Mouse (Mus musculus): Measurements from ENCODE around the gene Klhl5. TPM values are rescaled to one million over a fixed set of nuclear protein-coding genes. Genes with fewer than 3 reads are reported as not detected.

Gene Klhl5
- polyA plus RNA-seq, 1 experiment from 2014 or later = 21.5 TPM

DNA sequence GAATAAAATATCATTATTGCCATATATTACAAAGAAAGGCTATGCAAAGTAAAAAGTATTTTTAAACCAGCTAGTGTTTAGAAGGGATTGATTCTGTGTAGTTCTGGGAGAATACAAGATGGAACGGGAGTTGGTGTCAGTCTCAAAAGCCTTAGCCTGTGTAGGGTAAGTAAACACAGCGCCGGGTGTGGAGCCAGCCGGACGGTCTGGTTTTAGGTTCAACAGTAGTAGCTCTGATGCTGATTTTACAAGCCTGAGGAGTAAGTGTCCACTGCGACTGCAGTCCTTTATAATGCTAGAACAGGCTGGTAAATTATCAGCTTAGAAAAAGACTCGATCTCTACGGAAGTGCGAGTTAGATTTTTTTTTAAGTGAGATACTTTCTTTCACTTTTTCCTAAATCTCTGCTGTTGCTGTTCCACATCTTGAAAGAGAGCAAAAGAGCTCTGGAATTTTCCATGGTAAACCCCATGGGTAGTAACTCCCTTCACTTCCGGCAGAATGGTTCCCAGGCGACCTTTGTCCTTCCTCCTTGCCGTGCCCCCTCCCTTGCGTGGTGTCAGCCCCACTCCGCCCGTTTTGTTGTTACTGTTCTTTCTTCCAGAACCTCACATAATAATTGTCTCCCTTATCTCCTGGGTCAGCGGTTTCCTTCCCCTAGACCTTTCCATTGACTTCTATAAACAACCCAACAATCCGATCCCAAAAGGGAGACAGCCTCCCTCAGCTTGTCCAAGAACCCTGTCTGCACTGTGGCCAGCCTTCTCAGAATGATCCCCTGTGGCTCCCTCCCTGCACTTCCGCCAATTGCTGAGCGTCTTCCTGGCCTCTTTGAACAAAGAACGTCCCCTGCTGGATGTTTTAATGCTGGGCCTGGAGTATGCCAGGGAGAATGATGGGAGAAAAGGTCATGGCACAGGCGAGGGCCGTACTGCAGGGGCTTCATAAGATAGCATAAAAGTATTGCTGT is 50.4 kb downstream of the Klhl5 start:
- Histone ChIP-seq H3K27ac (no peak overlapping the region), H3K36me3 (replicated peaks) (peaks cover 52% of the 10 kb centered on the region), H3K4me1 (no peaks in the 10 kb centered on the region), H3K9me3 (no peaks in the 10 kb centered on the region), H3K4me3 (no peak overlapping the region), H3K27me3 (ENCODE audit: poor library complexity, severe bottlenecking) (no peaks in the 10 kb centered on the region)
- no peak for DNase-seq (ENCODE audit: extremely low spot score, low spot score)
- 77% methylated on average over 22 of the region's 22 CpGs for WGBS

DNA sequence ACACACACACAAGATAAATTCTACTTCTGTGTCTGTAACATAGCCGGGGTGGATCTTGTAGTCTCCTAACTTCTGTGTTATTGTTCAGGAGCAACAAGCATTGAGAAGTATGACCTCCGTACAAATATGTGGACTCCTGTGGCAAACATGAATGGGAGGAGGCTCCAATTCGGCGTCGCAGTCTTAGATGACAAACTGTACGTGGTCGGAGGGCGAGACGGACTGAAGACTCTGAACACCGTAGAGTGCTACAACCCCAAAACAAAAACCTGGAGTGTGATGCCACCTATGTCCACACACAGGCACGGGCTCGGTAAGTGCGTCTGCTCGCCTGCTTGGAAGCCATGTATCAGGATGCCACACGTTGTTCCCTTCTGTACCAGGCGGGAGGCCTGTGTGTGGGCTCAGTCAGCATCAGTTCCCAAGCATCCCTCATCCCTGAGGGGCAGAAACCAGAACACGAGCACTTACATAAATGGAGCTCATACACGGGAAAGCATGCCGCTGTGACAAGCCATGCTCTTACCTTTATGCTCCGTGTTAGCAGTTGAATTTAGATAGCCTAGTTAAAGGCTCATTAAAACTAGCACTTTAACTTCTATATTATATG is 51.5 kb downstream of the Klhl5 start:
- WGBS = 90% methylated on average over 20 of the region's 20 CpGs
- H3K36me3 ChIP-seq (replicated peaks) = peaks cover 58% of the 10 kb centered on the region
- no peaks in the 10 kb centered on the region for H3K9me3 ChIP-seq
- no peak for DNase-seq (ENCODE audit: extremely low spot score, low spot score)
- no peak overlapping the region for H3K4me3 ChIP-seq
- no peaks in the 10 kb centered on the region for H3K4me1 ChIP-seq
- no peaks in the 10 kb centered on the region for H3K27me3 ChIP-seq (ENCODE audit: poor library complexity, severe bottlenecking)
- no peak overlapping the region for H3K27ac ChIP-seq

DNA sequence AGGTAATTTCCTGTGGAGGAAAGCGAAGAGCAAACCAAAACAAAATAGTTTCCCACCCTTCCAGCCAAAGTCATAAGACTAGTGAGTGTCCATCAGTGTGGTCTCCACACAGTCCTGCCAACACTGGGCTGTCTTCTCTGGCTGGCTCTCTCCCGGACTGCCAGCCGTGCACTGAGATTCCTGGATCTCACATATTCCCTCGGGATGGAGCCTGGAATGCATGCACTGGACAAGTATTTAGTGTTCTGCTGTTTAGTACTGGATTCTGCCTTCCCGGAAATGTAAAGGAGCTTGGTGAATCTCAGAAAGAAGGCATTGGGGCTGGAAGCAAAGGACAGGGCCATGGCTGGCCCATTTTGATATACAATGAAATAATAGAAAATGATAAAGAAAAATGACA is 55.7 kb downstream of the Klhl5 start:
- Histone ChIP-seq H3K4me1 (no peaks in the 10 kb centered on the region; the same call in 1 of the 2 replicates), H3K9me3 (no peaks in the 10 kb centered on the region), H3K36me3 (replicated peaks) (peaks cover 73% of the 10 kb centered on the region), H3K27ac (no peak overlapping the region), H3K27me3 (ENCODE audit: poor library complexity, severe bottlenecking) (no peaks in the 10 kb centered on the region), H3K4me3 (no peak overlapping the region)
- WGBS = 80% methylated on average over 5 of the region's 5 CpGs
- no peak for DNase-seq (ENCODE audit: extremely low spot score, low spot score)

DNA sequence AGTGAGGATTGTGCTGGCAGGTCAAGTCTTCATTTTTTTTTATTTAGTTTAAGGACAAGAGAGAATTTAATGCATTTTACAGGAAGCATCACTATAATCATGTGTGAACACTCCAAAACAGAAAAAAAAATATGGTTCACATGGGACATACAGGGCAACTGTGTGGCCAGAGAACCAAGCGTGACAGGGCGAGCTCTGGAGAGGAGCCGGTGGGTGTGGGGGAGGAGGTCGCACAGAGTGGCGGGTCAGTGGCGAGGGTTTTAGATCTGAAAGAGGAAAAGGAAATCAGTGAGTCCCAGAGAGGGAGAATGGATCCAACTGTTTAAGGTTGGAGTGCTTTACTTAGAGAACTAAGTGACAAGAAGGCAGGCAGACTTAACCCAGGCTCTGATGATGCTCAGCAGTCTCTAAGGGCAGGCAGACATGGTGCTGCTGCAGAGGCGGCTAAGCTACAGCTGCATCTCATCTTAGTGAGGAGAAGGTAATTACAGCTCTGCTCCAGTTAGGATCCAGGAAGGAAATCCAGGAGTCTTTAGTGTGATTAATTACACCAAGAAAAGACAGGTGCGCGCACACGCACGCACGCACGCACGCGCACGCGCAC is 56.3 kb downstream of the Klhl5 start:
- H3K27ac ChIP-seq = no peak overlapping the region
- DNase-seq (ENCODE audit: extremely low spot score, low spot score) = no peak
- no peak overlapping the region for H3K4me3 ChIP-seq
- 92% methylated on average over 17 of the region's 17 CpGs for WGBS
- no peaks in the 10 kb centered on the region for H3K9me3 ChIP-seq
- no peaks in the 10 kb centered on the region; the same call in 1 of the 2 replicates for H3K4me1 ChIP-seq
- H3K36me3 ChIP-seq (replicated peaks) = peaks cover 73% of the 10 kb centered on the region
- H3K27me3 ChIP-seq (ENCODE audit: poor library complexity, severe bottlenecking) = no peaks in the 10 kb centered on the region

DNA sequence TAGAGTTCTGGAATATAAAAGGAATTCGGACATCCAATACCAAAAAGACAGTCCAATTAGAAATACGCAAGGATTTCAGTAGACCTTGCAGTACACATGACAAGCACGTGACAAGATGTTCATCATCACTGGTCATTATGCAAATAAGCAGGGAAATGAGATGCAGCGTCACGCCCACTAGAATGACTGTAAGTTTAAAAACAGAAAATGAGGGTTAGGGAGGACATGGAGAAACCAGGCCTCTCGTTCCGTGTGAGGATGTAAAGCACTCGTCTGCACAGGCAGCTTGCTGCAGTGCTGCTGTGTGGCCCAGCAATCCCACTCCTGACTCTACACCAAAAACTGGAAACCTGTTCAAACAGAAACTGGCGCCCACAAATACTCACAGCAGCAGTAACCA is 62.9 kb downstream of the Klhl5 start:
- WGBS = 91% methylated on average over 9 of the region's 9 CpGs
- Histone ChIP-seq H3K36me3 (replicated peaks) (peaks cover 18% of the 10 kb centered on the region), H3K27ac (no peak overlapping the region), H3K4me3 (no peak overlapping the region), H3K9me3 (no peaks in the 10 kb centered on the region), H3K4me1 (peaks cover 4% of the 10 kb centered on the region; the same call in 1 of the 2 replicates), H3K27me3 (ENCODE audit: poor library complexity, severe bottlenecking) (no peaks in the 10 kb centered on the region)
- no peak for DNase-seq (ENCODE audit: extremely low spot score, low spot score)

DNA sequence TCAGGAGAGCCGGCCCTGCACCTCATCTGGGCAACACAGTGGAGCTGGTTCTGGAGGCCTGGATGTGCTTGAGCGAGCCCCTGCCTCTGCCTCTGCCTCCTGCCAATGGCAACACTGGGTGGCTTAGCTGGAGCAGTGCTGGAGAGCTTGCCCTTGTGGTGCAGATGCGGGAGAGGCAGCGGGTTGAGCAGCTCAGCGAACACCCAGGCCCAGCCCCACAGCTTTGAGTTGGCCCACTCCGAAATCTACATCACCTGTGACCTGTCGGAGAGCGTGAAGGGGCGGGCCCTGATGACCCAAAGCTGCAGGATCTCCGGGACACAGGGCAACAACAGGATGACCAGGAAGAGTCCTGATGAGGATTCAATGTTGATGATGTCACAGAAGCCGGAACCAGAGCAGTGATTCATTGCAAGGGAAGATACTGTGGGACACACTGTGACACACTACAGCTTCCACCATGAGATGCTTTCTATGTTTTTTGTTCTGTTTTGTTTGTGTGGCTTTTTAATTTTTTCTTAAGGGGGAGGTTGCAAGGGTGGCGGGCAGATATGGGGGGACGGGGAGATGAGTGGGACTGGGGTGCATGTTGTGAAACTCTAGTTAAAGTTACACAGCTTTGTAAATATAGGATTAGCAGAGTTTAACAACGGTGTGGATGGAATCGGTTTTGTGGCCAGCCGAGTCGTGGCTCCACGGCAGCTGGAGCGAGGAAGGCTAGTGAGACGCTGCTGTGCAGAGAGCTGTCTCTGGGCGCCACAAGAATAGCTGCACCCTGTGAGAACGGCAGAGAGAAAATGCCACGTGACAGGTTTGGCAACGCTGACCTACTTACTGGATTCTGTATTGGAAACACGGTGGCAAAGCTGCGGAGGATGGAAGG is 67.9 kb downstream of the Klhl5 start:
- DNase-seq (ENCODE audit: extremely low spot score, low spot score) = no peak
- Histone ChIP-seq H3K9me3 (peaks cover 3% of the 10 kb centered on the region), H3K36me3 (replicated peaks) (no peaks in the 10 kb centered on the region), H3K27me3 (ENCODE audit: poor library complexity, severe bottlenecking) (no peaks in the 10 kb centered on the region), H3K27ac (0 out of 2 replicates have a peak overlapping the region, but pooled peaks have one; percentile 8), H3K4me1 (peaks cover 13% of the 10 kb centered on the region; the same call in 1 of the 2 replicates), H3K4me3 (no peak overlapping the region)
- 74% methylated on average over 26 of the region's 26 CpGs for WGBS

DNA sequence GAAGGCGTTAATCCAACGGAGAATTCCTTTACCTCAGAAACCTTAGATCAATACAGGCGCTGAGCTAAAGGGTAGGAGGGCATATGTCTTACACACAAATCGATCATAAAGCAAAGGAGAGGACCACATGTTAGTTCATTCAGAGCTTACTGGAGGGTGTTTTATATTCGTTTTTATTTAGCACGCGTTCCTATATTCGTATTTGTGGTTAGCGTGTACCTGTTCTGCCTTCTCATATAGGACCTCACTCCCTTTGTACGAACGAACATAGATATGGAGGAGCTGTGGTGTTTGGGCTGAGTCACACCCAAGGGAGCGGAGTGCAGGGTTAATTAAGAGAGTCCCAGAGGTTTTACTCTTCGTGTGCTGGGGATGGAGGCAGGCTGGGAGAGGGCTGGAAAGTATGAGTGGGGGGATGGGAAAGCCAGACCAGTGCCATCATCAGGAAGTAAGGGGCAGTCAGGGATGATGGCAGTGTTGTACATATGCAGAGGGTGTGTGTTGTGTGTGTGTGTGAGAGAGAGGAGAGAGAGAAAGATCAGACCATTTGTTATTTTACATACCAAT is 68.7 kb downstream of the Klhl5 start:
- 74% methylated on average over 13 of the region's 13 CpGs for WGBS
- peaks cover 15% of the 10 kb centered on the region; the same call in 1 of the 2 replicates for H3K4me1 ChIP-seq
- no peak for DNase-seq (ENCODE audit: extremely low spot score, low spot score)
- peaks cover 3% of the 10 kb centered on the region for H3K9me3 ChIP-seq
- no peaks in the 10 kb centered on the region for H3K27me3 ChIP-seq (ENCODE audit: poor library complexity, severe bottlenecking)
- no peaks in the 10 kb centered on the region for H3K36me3 ChIP-seq (replicated peaks)
- H3K27ac ChIP-seq = no peak overlapping the region
- no peak overlapping the region for H3K4me3 ChIP-seq

DNA sequence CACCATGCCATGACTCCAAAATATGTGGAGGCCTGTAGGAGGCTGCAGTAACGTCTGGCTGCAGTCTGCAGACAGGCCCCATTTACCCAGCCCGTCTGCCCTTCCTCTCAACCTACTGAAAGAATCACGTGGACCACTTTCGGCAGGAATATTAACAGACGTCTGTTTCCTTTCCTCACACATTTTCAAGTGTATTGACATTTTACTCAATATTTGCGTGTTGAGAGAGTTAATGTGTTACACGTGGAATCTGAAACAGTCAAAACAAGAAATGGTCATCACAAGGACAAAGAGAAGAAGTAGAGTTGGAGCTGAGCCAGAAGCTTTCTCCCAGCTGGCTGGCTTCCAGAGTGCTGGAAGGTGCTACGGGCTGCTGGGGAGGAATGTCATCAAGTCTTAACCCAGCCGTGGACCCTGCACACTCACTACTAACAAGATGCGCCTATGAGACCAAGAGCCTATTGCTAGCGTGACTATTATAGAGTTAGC is 69.7 kb downstream of the Klhl5 start:
- no peaks in the 10 kb centered on the region for H3K27me3 ChIP-seq (ENCODE audit: poor library complexity, severe bottlenecking)
- WGBS = 88% methylated on average over 11 of the region's 11 CpGs
- H3K27ac ChIP-seq = no peak overlapping the region
- H3K4me3 ChIP-seq = no peak overlapping the region
- DNase-seq (ENCODE audit: extremely low spot score, low spot score) = no peak
- no peaks in the 10 kb centered on the region for H3K36me3 ChIP-seq (replicated peaks)
- H3K9me3 ChIP-seq = peaks cover 3% of the 10 kb centered on the region
- peaks cover 22% of the 10 kb centered on the region; the same call in 1 of the 2 replicates for H3K4me1 ChIP-seq

DNA sequence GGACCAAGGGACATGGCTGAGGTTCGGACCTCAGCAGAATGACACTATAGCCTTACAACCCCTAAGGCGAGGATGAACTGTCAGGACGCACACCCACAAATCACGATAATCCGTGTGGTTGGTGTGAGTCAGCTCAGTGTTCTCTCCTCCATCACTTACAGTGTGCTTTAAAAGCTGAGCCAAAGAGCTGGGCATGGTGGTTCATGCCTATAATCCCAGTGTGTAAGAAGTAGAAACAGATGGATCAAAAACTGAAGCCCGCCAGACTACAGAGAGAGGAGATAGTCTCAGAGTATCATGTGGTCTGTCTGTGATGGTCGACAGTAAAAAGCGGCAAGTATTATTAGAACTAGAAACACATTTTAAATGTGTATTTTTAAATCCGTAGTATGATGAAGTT is 71.1 kb downstream of the Klhl5 start:
- H3K27me3 ChIP-seq (ENCODE audit: poor library complexity, severe bottlenecking) = no peaks in the 10 kb centered on the region
- no peaks in the 10 kb centered on the region for H3K36me3 ChIP-seq (replicated peaks)
- H3K27ac ChIP-seq = no peak overlapping the region
- H3K9me3 ChIP-seq = peaks cover 3% of the 10 kb centered on the region
- no peak for DNase-seq (ENCODE audit: extremely low spot score, low spot score)
- WGBS = 91% methylated on average over 9 of the region's 9 CpGs
- no peak overlapping the region for H3K4me3 ChIP-seq
- H3K4me1 ChIP-seq = peaks cover 22% of the 10 kb centered on the region; the same call in 1 of the 2 replicates

DNA sequence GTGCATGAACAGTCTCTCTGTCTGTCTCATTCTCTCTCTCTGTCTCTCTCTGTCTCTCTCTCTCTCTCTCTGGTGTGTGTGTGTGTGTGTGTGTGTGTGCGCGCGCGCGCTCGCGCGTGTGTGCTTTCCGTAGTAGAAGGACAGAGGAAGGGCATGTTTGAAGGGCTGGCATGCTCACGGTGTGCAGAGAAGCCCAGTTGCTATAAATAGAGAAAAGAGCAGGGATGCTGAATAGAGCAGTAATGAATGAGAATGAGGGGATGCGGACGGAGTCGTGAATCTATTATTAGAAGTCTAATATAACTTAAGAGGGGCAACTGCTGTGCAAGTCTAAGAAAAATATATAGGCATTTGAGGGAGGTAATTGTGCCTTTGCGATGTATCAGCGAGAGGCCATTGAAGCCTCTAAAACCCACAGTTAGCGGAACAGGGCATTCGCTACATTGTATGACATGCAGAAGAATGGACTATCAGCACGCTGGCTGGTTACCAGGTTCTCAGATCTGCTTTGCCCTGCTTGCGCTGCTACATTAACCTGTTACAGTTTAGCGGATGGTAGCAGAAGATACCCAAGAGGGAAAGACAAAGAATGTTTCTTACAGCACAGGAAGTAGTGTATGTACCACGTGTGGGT is 73.9 kb downstream of the Klhl5 start:
- Histone ChIP-seq H3K9me3 (peaks cover 3% of the 10 kb centered on the region), H3K27ac (no peak overlapping the region), H3K4me1 (peaks cover 14% of the 10 kb centered on the region; the same call in 1 of the 2 replicates), H3K27me3 (ENCODE audit: poor library complexity, severe bottlenecking) (no peaks in the 10 kb centered on the region), H3K36me3 (replicated peaks) (no peaks in the 10 kb centered on the region), H3K4me3 (no peak overlapping the region)
- 91% methylated on average over 21 of the region's 21 CpGs for WGBS
- DNase-seq (ENCODE audit: extremely low spot score, low spot score) = no peak

DNA sequence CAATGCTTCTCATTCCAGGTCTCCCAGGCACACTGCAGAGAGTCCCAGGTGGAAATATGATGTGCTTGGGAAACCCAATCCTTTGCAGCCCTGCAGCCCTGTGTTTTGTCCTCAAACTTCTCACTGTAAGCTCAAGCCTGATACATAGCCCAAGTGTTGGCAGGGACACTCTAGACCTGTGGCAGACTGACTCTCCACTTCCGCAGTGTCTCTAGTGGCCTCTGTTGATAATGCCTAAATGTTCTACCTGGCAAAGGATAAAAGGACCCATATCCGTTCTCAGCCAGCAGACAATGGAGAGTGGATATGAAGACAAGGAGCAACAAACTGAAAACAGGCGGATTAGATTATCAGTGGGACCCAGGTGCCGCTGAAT is 74.4 kb downstream of the Klhl5 start:
- H3K27ac ChIP-seq = no peak overlapping the region
- no peaks in the 10 kb centered on the region for H3K36me3 ChIP-seq (replicated peaks)
- H3K4me3 ChIP-seq = no peak overlapping the region
- no peaks in the 10 kb centered on the region for H3K27me3 ChIP-seq (ENCODE audit: poor library complexity, severe bottlenecking)
- WGBS = 86% methylated on average over 4 of the region's 4 CpGs
- DNase-seq (ENCODE audit: extremely low spot score, low spot score) = no peak
- peaks cover 3% of the 10 kb centered on the region for H3K9me3 ChIP-seq
- H3K4me1 ChIP-seq = 0 out of 2 replicates have a peak, but pooled peaks cover 13% of the 10 kb centered on the region
